In genomic region chr8:127542162-127542561, GRCm38 (mm10) we compare ENCODE assay signal across 17 mouse cellular contexts.
DNase-seq lines count a peak whose midpoint lies in the region; ATAC-seq and TF ChIP-seq lines count a peak whose summit lies in the region.
"Had no signal": no experiment of that assay in that cellular context is flagged by ENCODE, and none has a peak within 500 bp of the region (broad histone marks: within the 10 kb centered on the region; RNA-seq: fewer than 3 reads in every experiment).

No protein-coding gene starts in this region.

- 89% methylated on average over 2 of the region's 2 CpGs for WGBS in stomach, embryonic 16.5 days
- WGBS in stomach, postnatal 0 days: 92% methylated on average over 2 of the region's 2 CpGs
- 55% methylated on average over 2 of the region's 2 CpGs for WGBS in liver, embryonic 13.5 days (ENCODE audit: insufficient replicate concordance)

- no peaks in the 10 kb centered on the region; the same call in 1 of the 2 replicates for H3K4me1 ChIP-seq in stomach, embryonic 16.5 days (ENCODE audit: control insufficient read depth, insufficient read depth, low read length)
- no peaks in the 10 kb centered on the region for H3K4me1 ChIP-seq in stomach, postnatal 0 days (replicated peaks; ENCODE audit: control insufficient read depth, insufficient read depth)
- H3K4me1 ChIP-seq in liver, embryonic 13.5 days (replicated peaks): peaks cover 8% of the 10 kb centered on the region; the same call in 1 of the 2 replicates
- H3K4me1 ChIP-seq: hindbrain, embryonic 15.5 days had no signal

- no peak overlapping the region for H3K4me3 ChIP-seq in stomach, embryonic 16.5 days (replicated peaks; ENCODE audit: low read length)
- no peak overlapping the region for H3K4me3 ChIP-seq in stomach, postnatal 0 days (ENCODE audit: low read depth, low read length)
- H3K4me3 ChIP-seq in liver, embryonic 13.5 days (replicated peaks): no peak overlapping the region
- H3K4me3 ChIP-seq: embryonic facial prominence, embryonic 15.5 days; forebrain, embryonic 12.5 days; hindbrain, embryonic 15.5 days had no signal

- no peaks in the 10 kb centered on the region for H3K36me3 ChIP-seq in stomach, embryonic 16.5 days (ENCODE audit: control insufficient read depth, insufficient read depth, low read length)
- no peaks in the 10 kb centered on the region for H3K36me3 ChIP-seq in stomach, postnatal 0 days (ENCODE audit: control insufficient read depth, insufficient read depth, low read length)
- no peaks in the 10 kb centered on the region for H3K36me3 ChIP-seq in liver, embryonic 13.5 days
- H3K36me3 ChIP-seq: embryonic facial prominence, embryonic 15.5 days; forebrain, embryonic 12.5 days; hindbrain, embryonic 15.5 days had no signal

- DNase-seq in stomach, postnatal 0 days (ENCODE audit: low spot score): no peak
- peak; percentile 70 for DNase-seq in ZHBTc4 (ENCODE audit: low read depth, low spot score)
- no peak for DNase-seq in liver, embryonic 13.5 days
- no peak for DNase-seq in right cerebral cortex, postnatal 10 days (ENCODE audit: low spot score in 2 of 2)
- DNase-seq in urinary bladder, adult 18-20 months (ENCODE audit: low spot score in 2 of 2): no peak
- DNase-seq in gastrocnemius, postnatal 10 days: no peak
- DNase-seq: adrenal gland, postnatal 10 days; cerebellum, adult 9-10 months; heart, postnatal 14 days; kidney, adult 18-20 months; kidney, postnatal 25 days; lung, adult 2 months had no signal

- no peaks in the 10 kb centered on the region for H3K9me3 ChIP-seq in stomach, embryonic 16.5 days (replicated peaks; ENCODE audit: control insufficient read depth, low read length)
- no peaks in the 10 kb centered on the region for H3K9me3 ChIP-seq in stomach, postnatal 0 days (ENCODE audit: control insufficient read depth, low read length)
- no peaks in the 10 kb centered on the region for H3K9me3 ChIP-seq in liver, embryonic 13.5 days (replicated peaks)
- H3K9me3 ChIP-seq: embryonic facial prominence, embryonic 15.5 days; forebrain, embryonic 12.5 days; hindbrain, embryonic 15.5 days had no signal

- no peaks in the 10 kb centered on the region for H3K27me3 ChIP-seq in stomach, embryonic 16.5 days (ENCODE audit: control insufficient read depth, insufficient read depth, low read length)
- H3K27me3 ChIP-seq in stomach, postnatal 0 days (ENCODE audit: control insufficient read depth, insufficient read depth, low read length): no peaks in the 10 kb centered on the region
- no peaks in the 10 kb centered on the region for H3K27me3 ChIP-seq in liver, embryonic 13.5 days
- H3K27me3 ChIP-seq: embryonic facial prominence, embryonic 15.5 days; forebrain, embryonic 12.5 days; hindbrain, embryonic 15.5 days had no signal

- peak; percentile 50; the same call in 1 of the 2 replicates for ATAC-seq in stomach, embryonic 16.5 days (ENCODE audit: insufficient read depth, low FRiP score)
- ATAC-seq in stomach, postnatal 0 days (ENCODE audit: low FRiP score, low TSS enrichment): no peak
- ATAC-seq in liver, embryonic 13.5 days (ENCODE audit: low read depth): peak; percentile 86

- TF ChIP-seq EP300 in stomach, postnatal 0 days (optimal IDR thresholded peaks at IDR 0.05): no peak

- no peak overlapping the region for H3K9ac ChIP-seq in stomach, embryonic 16.5 days (ENCODE audit: low read length)
- H3K9ac ChIP-seq in stomach, postnatal 0 days (ENCODE audit: low read length): no peak overlapping the region
- H3K9ac ChIP-seq in liver, embryonic 13.5 days: no peak overlapping the region
- H3K9ac ChIP-seq: embryonic facial prominence, embryonic 15.5 days; forebrain, embryonic 12.5 days; hindbrain, embryonic 15.5 days had no signal

- no peak overlapping the region for H3K27ac ChIP-seq in stomach, embryonic 16.5 days (ENCODE audit: low read length)
- H3K27ac ChIP-seq in stomach, postnatal 0 days (replicated peaks): no peak overlapping the region
- no peak overlapping the region for H3K27ac ChIP-seq in liver, embryonic 13.5 days
- H3K27ac ChIP-seq: embryonic facial prominence, embryonic 15.5 days; forebrain, embryonic 12.5 days; hindbrain, embryonic 15.5 days had no signal

- no peak overlapping the region for H3K4me2 ChIP-seq in stomach, embryonic 16.5 days (ENCODE audit: low read depth, low read length)
- H3K4me2 ChIP-seq in stomach, postnatal 0 days (replicated peaks; ENCODE audit: low read depth): no peak overlapping the region
- H3K4me2 ChIP-seq in liver, embryonic 13.5 days: no peak overlapping the region
- H3K4me2 ChIP-seq: embryonic facial prominence, embryonic 15.5 days; forebrain, embryonic 12.5 days; hindbrain, embryonic 15.5 days; midbrain, embryonic 11.5 days had no signal

- no peak for TF ChIP-seq CTCF in stomach, postnatal 0 days (IDR thresholded peaks at IDR 0.05; ENCODE audit: low read depth)
